Mouse (Mus musculus): ENCODE results near the gene Rag1. TPM values are rescaled to one million over a fixed set of nuclear protein-coding genes. Genes with fewer than 3 reads are reported as not detected.

The Rag1 gene
- polyA plus RNA-seq, 1 experiment from 2014 or later = 0.09 TPM

DNA sequence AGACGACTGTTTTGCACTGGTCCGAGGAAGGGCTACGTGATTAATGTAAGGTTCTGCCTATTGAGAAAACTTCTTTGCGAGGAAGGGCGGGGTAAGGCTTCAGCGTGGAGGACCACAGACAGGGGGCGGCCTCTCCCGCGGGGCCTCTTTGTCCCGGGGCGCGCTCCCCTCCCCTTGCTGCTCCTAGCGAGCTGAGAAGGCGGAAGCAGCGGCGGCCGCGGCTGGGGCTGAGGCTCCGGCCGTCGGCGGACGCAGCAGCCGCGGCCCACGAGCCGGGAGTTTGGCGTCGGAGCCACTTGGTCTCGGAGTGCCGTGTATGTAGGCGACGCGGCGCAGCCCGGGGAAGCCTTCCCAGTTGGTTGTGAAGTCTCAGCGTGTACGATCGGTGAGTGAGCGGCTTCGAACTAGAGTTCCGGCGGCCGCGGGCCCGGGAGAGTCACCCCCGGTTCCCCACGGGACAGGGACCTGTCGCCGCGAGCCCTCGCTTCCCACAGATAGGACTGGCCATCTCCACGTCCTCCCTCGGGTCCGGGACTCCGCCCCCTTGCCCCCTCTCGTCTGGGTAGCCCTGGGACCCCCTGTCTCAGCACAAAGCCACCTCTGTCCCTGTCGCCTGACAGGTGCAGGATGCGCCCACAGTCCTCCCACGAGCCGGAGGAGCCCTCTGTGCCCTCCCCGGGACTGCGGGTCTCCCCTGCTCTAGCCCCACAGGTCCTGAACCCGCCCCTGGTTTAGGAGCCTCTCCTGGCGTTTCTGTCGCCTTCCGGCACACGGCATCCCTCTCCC lies 29.1 kb upstream of the Rag1 start, which contains the start of gene Traf6:
Gene Traf6, plus strand, starts transcription at position 194 of the 786 bp plus-strand sequence.
- H3K4me3 ChIP-seq (ENCODE audit: low read length) = peak within 1 kb of the TSS; percentile 90
- under 1% methylated on average over 52 of the region's 68 CpGs for WGBS
- H3K27me3 ChIP-seq (replicated peaks; ENCODE audit: control insufficient read depth, insufficient read depth, low read length) = no peaks in the 10 kb centered on the region
- ATAC-seq = peak; percentile 92
- H3K36me3 ChIP-seq (ENCODE audit: control insufficient read depth, insufficient read depth, low read length) = no peaks in the 10 kb centered on the region
- H3K4me1 ChIP-seq (ENCODE audit: control insufficient read depth, insufficient read depth, low read depth, low read length) = peaks cover 4% of the 10 kb centered on the region
- peak within 1 kb of the TSS; percentile 54; the same call in 1 of the 2 replicates for H3K27ac ChIP-seq (ENCODE audit: low read depth, low read length)
- peak within 1 kb of the TSS; percentile 92 for H3K4me2 ChIP-seq (ENCODE audit: low read length)
- H3K9me3 ChIP-seq (ENCODE audit: control insufficient read depth, low read length) = no peaks in the 10 kb centered on the region
- peak within 1 kb of the TSS; percentile 87 for H3K9ac ChIP-seq (ENCODE audit: low read depth, low read length)

DNA sequence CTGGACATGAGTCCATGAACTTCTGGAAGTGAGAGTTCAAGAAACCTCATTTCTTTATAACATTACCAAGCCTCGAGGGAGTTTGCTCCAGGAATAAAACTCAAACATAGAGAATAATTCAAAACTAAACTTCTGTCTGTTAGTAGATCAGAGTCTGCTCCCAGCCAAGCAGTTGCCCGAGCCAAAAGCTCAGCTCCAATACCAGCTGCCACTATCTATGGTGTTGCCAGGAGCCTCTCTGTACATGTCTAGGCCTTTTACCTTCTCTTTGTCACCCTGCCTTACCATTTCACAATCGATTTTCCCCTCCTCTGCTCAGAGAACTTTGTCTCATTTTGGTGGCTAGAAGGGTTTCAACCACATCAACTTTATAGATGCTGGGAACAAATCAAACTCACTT lies 24.2 kb upstream of the Rag1 start:
- H3K36me3 ChIP-seq (ENCODE audit: control insufficient read depth, insufficient read depth, low read length) = no peaks in the 10 kb centered on the region
- 74% methylated on average over 3 of the region's 3 CpGs for WGBS
- H3K4me1 ChIP-seq (ENCODE audit: control insufficient read depth, insufficient read depth, low read depth, low read length) = no peaks in the 10 kb centered on the region
- H3K9me3 ChIP-seq (ENCODE audit: control insufficient read depth, low read length) = no peaks in the 10 kb centered on the region
- H3K4me3 ChIP-seq (ENCODE audit: low read length) = no peak overlapping the region
- no peak overlapping the region for H3K4me2 ChIP-seq (ENCODE audit: low read length)
- H3K27me3 ChIP-seq (replicated peaks; ENCODE audit: control insufficient read depth, insufficient read depth, low read length) = no peaks in the 10 kb centered on the region
- no peak overlapping the region for H3K9ac ChIP-seq (ENCODE audit: low read depth, low read length)
- H3K27ac ChIP-seq (ENCODE audit: low read depth, low read length) = no peak overlapping the region
- no peak for ATAC-seq

DNA sequence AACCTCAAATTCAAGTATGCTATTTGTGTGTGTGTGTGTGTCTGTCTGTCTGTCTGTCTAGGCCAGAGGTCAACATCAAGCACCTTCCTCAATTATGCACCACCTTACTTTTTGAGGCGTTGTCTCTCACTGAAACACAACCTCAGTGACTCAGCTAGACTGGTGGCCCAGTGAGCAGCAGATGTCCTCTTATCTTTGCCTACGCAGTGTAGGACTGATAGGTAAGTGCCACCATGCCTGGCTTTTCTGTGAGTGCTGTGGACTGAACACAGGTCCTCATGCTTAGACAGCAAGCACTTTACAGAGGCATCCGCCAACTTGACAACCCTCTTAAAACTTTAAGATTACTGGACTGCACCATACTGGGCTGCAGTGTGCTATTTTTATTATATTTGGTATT lies 19.4 kb upstream of the Rag1 start:
- Histone ChIP-seq H3K27ac (ENCODE audit: low read depth, low read length) (no peak overlapping the region), H3K4me2 (ENCODE audit: low read length) (no peak overlapping the region), H3K9ac (ENCODE audit: low read depth, low read length) (no peak overlapping the region), H3K36me3 (ENCODE audit: control insufficient read depth, insufficient read depth, low read length) (no peaks in the 10 kb centered on the region), H3K4me3 (ENCODE audit: low read length) (no peak overlapping the region), H3K9me3 (ENCODE audit: control insufficient read depth, low read length) (no peaks in the 10 kb centered on the region), H3K27me3 (replicated peaks; ENCODE audit: control insufficient read depth, insufficient read depth, low read length) (0 out of 2 replicates have a peak, but pooled peaks cover 2% of the 10 kb centered on the region), H3K4me1 (ENCODE audit: control insufficient read depth, insufficient read depth, low read depth, low read length) (no peaks in the 10 kb centered on the region)
- 94% methylated on average over 3 of the region's 3 CpGs for WGBS
- ATAC-seq = no peak

DNA sequence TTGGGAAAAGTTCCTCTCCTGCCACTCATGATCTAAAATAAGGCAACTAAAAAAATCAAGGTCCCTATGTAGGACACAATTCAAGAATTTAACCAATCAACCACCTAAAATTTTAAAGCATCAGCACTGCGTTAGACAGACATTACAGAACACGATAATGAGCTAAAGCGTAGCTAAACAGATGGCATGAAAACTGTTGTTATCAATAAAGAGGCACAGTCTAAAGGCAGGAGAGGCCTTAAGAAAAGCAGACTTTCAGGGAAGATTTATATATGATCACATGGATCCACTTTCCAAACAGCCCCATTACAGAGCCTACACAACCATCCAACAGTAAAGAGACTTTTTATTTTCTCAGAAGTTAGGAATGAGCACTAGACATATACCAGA lies 16.4 kb upstream of the Rag1 start:
- H3K27ac ChIP-seq (ENCODE audit: low read depth, low read length) = no peak overlapping the region
- H3K27me3 ChIP-seq (replicated peaks; ENCODE audit: control insufficient read depth, insufficient read depth, low read length) = 0 out of 2 replicates have a peak, but pooled peaks cover 2% of the 10 kb centered on the region
- no peaks in the 10 kb centered on the region for H3K9me3 ChIP-seq (ENCODE audit: control insufficient read depth, low read length)
- H3K4me2 ChIP-seq (ENCODE audit: low read length) = no peak overlapping the region
- no peaks in the 10 kb centered on the region for H3K36me3 ChIP-seq (ENCODE audit: control insufficient read depth, insufficient read depth, low read length)
- 0 out of 2 replicates have a peak, but pooled peaks have one; percentile 20 for ATAC-seq
- H3K9ac ChIP-seq (ENCODE audit: low read depth, low read length) = no peak overlapping the region
- H3K4me1 ChIP-seq (ENCODE audit: control insufficient read depth, insufficient read depth, low read depth, low read length) = no peaks in the 10 kb centered on the region
- 66% methylated on average over 3 of the region's 3 CpGs for WGBS
- H3K4me3 ChIP-seq (ENCODE audit: low read length) = no peak overlapping the region

DNA sequence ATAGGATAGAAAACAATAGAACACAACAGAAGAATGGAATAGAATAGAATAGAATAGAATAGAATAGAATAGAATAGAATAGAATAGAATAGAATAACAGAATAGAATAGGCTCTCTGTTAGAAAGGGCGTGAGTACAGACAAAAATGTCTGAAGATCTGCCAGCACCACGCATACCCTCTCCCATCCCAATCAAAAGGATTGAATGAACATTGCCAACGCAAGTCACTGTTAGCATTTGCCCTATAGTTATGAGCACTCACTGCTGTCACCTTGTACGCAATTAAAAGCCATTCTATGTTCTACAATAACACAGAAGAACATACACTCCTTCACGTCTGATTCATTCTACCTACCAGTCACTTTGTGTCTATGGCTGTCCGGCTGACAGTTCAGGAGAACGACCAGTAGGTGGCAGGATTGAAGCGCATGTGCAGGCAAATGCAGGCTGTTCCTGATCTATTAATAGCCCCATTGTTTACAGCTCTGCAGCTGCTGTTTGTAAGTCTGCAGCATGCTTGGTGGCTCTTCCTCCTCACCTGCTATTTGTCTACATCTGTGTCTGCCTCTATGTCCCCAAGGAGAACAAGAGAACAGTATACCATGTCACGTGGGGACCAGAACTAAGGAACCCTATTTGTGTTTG lies 15.9 kb upstream of the Rag1 start:
- Histone ChIP-seq H3K27ac (ENCODE audit: low read depth, low read length) (no peak overlapping the region), H3K36me3 (ENCODE audit: control insufficient read depth, insufficient read depth, low read length) (no peaks in the 10 kb centered on the region), H3K9me3 (ENCODE audit: control insufficient read depth, low read length) (no peaks in the 10 kb centered on the region), H3K4me1 (ENCODE audit: control insufficient read depth, insufficient read depth, low read depth, low read length) (no peaks in the 10 kb centered on the region), H3K4me3 (ENCODE audit: low read length) (no peak overlapping the region), H3K27me3 (replicated peaks; ENCODE audit: control insufficient read depth, insufficient read depth, low read length) (0 out of 2 replicates have a peak, but pooled peaks cover 2% of the 10 kb centered on the region), H3K4me2 (ENCODE audit: low read length) (no peak overlapping the region), H3K9ac (ENCODE audit: low read depth, low read length) (no peak overlapping the region)
- 21% methylated on average over 9 of the region's 9 CpGs for WGBS
- peak; percentile 90 for ATAC-seq

DNA sequence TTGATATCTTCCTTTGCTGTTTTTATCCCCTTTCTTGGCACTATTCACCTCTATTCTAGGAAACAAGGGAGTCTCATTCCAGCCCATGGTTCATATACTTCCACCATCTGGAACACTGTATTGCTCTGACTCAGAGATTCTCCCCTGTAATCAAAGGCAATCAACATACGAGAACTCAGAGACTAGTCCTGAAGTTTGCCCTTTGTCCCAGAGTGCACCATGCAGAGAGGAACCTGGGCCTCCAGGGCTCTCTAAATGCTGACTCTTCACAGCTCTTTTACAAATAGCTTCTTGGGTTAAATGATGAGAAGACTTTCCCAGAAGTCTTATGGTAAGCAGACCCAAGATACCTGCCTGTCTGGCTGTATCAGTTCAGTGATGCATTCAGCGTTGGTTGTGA lies 11.2 kb upstream of the Rag1 start:
- Histone ChIP-seq H3K9me3 (ENCODE audit: control insufficient read depth, low read length) (no peaks in the 10 kb centered on the region), H3K27me3 (replicated peaks; ENCODE audit: control insufficient read depth, insufficient read depth, low read length) (0 out of 2 replicates have a peak, but pooled peaks cover 2% of the 10 kb centered on the region), H3K4me1 (ENCODE audit: control insufficient read depth, insufficient read depth, low read depth, low read length) (no peaks in the 10 kb centered on the region), H3K4me3 (ENCODE audit: low read length) (no peak overlapping the region), H3K9ac (ENCODE audit: low read depth, low read length) (no peak overlapping the region), H3K4me2 (ENCODE audit: low read length) (no peak overlapping the region), H3K27ac (ENCODE audit: low read depth, low read length) (no peak overlapping the region), H3K36me3 (ENCODE audit: control insufficient read depth, insufficient read depth, low read length) (no peaks in the 10 kb centered on the region)
- 80% methylated on average over 2 of the region's 2 CpGs for WGBS
- no peak for ATAC-seq

DNA sequence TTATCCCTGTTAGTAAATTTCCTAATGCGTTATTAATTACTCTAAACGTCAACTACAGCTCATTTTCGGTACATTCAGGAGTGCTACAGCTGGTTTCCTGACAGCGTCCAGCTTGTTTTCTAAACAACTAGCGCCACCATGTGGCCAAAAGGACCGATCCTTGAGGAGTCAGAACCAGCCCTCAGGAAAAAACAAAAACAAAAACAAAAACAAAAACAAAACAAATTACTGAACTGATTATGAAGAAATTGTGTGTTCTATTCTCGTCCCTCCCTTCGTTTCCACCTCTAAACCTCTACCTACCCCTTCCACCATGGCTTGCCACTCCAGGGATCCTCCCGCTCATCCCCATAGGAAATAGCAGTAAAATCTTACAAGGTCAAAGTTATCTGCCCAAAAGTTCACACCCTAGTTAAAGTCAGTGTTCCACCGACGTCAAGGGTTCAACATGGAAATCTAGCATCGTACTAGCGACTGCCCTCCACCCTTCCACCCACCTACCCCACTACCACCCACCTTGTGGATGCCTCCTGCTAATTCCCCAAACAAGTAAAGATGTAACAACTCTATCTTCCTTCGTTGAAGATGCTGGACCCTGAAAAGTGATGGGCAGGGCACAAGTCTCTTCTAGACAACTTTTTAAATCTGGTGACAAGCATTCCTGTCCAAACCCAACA lies 3.8 kb upstream of the Rag1 start:
- WGBS = 20% methylated on average over 14 of the region's 14 CpGs
- peak overlapping the region; percentile 51; the same call in 1 of the 2 replicates for H3K9ac ChIP-seq (ENCODE audit: low read depth, low read length)

DNA sequence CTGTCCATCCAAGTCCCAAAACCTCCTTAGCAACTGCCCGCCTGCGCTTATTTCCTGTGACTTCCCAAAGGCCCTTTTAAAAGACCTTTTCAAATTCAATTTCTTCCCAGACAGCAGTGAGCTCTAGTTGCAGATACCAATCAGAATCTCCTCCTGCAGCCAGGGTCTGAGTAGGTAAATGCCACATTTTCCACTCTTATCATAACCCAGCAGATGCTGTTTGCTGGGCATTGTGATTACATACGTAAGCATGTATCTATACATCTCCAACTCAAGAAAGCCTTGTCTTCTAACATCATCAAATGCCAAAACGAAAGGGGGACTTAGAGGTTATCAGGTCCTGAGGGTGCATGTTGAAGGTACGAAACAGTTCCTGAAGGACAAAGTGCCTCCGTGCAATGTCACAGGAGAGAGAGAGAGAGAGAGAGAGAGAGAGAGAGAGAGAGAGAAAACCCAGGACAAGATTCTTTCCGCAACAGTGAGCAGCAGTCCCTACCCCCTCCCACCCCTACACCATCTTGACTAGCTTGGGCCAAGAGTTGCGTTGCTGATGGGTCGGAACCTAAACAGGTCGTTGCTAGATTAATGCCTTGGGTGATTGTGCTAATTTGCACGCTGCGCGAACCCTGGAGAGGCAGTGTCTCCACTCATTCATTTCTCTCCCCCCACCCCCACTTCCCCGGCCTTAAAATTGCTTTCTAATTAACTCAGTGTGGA lies 3.1 kb upstream of the Rag1 start:
- H3K27ac ChIP-seq (ENCODE audit: low read depth, low read length) = peak overlapping the region; percentile 31; the same call in 1 of the 2 replicates
- peak overlapping the region; percentile 78 for H3K4me2 ChIP-seq (ENCODE audit: low read length)
- peak overlapping the region; percentile 39 for H3K4me3 ChIP-seq (ENCODE audit: low read length)
- peak overlapping the region; percentile 51 for H3K9ac ChIP-seq (ENCODE audit: low read depth, low read length)
- H3K9me3 ChIP-seq (ENCODE audit: control insufficient read depth, low read length) = no peaks in the 10 kb centered on the region
- no peaks in the 10 kb centered on the region; the same call in 1 of the 2 replicates for H3K27me3 ChIP-seq (replicated peaks; ENCODE audit: control insufficient read depth, insufficient read depth, low read length)
- peak; percentile 82 for ATAC-seq
- 22% methylated on average over 14 of the region's 14 CpGs for WGBS
- H3K36me3 ChIP-seq (ENCODE audit: control insufficient read depth, insufficient read depth, low read length) = no peaks in the 10 kb centered on the region
- peaks cover 3% of the 10 kb centered on the region for H3K4me1 ChIP-seq (ENCODE audit: control insufficient read depth, insufficient read depth, low read depth, low read length)

More for the DNA sequence above, 3.8 kb upstream of the Rag1 start:
- no peak overlapping the region; the same call in 1 of the 2 replicates for H3K27ac ChIP-seq (ENCODE audit: low read depth, low read length)
- H3K27me3 ChIP-seq (replicated peaks; ENCODE audit: control insufficient read depth, insufficient read depth, low read length) = no peaks in the 10 kb centered on the region; the same call in 1 of the 2 replicates
- peak overlapping the region; percentile 39 for H3K4me3 ChIP-seq (ENCODE audit: low read length)
- H3K4me2 ChIP-seq (ENCODE audit: low read length) = peak overlapping the region; percentile 78
- no peaks in the 10 kb centered on the region for H3K36me3 ChIP-seq (ENCODE audit: control insufficient read depth, insufficient read depth, low read length)
- peaks cover 3% of the 10 kb centered on the region for H3K4me1 ChIP-seq (ENCODE audit: control insufficient read depth, insufficient read depth, low read depth, low read length)
- ATAC-seq = peak; percentile 91
- H3K9me3 ChIP-seq (ENCODE audit: control insufficient read depth, low read length) = no peaks in the 10 kb centered on the region
